8 mouse cellular contexts compared by ENCODE assay signal in the genomic region with DNA sequence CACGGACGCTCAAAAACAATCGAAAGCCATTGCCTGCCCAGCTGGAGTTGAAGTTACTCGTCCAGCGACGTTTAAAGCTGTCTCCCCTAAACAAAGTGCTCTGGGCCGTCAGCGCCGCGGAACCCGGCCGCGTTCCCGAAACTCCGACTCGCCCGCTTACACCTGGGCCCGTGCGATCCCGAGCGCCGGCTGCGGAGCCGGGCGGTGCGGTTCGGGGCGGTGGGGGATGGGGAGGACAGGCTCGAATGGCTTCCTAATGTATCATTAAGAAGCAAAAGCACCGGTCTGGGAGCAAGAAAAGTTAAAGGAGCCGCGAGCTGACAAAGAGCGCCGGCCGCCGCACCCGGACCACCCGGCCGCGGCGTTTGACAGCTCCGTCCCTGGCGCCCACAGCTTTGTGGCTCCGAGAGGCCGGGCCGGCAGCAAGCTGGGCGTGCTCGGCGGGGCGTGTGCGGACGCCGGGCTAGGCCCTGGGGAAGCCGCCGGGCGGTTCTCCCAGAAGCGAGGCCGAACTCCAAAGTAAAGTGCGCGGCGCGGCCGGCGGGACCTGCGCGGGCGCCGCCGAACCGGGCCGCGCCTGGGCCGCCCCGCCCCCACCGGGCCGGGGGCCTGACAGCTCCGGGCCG. TPM values are rescaled to one million over a fixed set of nuclear protein-coding genes. Genes with fewer than 3 reads are reported as not detected.
A peak's percentile ranks its signal among the peaks of the same experiment; 100 is the strongest.
DNase-seq lines count a peak whose midpoint lies in the region; ATAC-seq lines count a peak whose summit lies in the region.

No protein-coding gene starts in this region.

- DNase-seq in cerebellum, postnatal 25 days, result peak; percentile 73 to 78
- peak; percentile 44 to 45 for DNase-seq in frontal cortex, postnatal 36 days (ENCODE audit: low spot score in 2 of 2)
- peak; percentile 10 to 45 for DNase-seq in left cerebral cortex, postnatal 14 days (ENCODE audit: low spot score in 2 of 2)
- peak; percentile 40 for DNase-seq in mesoderm, embryonic 11.5 days (ENCODE audit: low read depth, low spot score)
- peak; percentile 63 for DNase-seq in spleen, adult 12 weeks (ENCODE audit: low spot score)

- peak; percentile 8 for ATAC-seq in activated CD4-positive, CD25-positive, alpha-beta regulatory T cell, adult 4 months
- peak; percentile 1 for ATAC-seq in inflammation-experienced regulatory T-cells, adult 6 months
- ATAC-seq in megakaryocyte progenitor cell, adult 5-6 weeks (replicated peaks; ENCODE audit: poor library complexity), result no peak

- intact Hi-C loops in left cerebral cortex, postnatal 14 days (cut with DNase I), result loop anchor here (5.0 kb wide), 2 partner anchors 61 to 76 kb away; no protein-coding TSS in a partner anchor

RNA-seq across cellular contexts. Expression of a gene that starts 0.8 kb away (rescaled TPM):
- polyA plus RNA-seq in activated CD4-positive, CD25-positive, alpha-beta regulatory T cell, adult 4 months (2017; shearing (Covaris generic)), result 10 to 100 TPM; 26.0 to 27.7 TPM
- polyA plus RNA-seq in inflammation-experienced regulatory T-cells, adult 6 months (2017; shearing (Covaris generic)), result 10 to 100 TPM; 16.8 to 34.9 (median 34.9) TPM
- 10 to 100 TPM; 63.9 to 69.4 TPM for total RNA-seq in left cerebral cortex, postnatal 14 days (2021)
- total RNA-seq in megakaryocyte progenitor cell, adult 5-6 weeks (2015), result 34.8 and 47.3 TPM in 2 replicates
- total RNA-seq in megakaryocyte progenitor cell, adult 5-6 weeks (2017), result 20.2 and 31.9 TPM in 2 replicates

RNA-seq across cellular contexts. Expression of a gene that starts 18.0 kb away (rescaled TPM):
- polyA plus RNA-seq in activated CD4-positive, CD25-positive, alpha-beta regulatory T cell, adult 4 months (2017; shearing (Covaris generic)), result not detected
- under 1 TPM in 1 of 3 experiments, not detected in 2; 0.23 TPM for polyA plus RNA-seq in inflammation-experienced regulatory T-cells, adult 6 months (2017; shearing (Covaris generic))
- total RNA-seq in left cerebral cortex, postnatal 14 days (2021), result not detected
- total RNA-seq in megakaryocyte progenitor cell, adult 5-6 weeks (2015), result not detected in 2 replicates
- total RNA-seq in megakaryocyte progenitor cell, adult 5-6 weeks (2017), result not detected in 2 replicates
